Mouse (Mus musculus) right cerebral cortex, adult 2 months (tissue): ENCODE measurements around the gene Ccdc157.
A peak's percentile ranks its signal among the peaks of the same experiment; 100 is the strongest.
"Not testable (repeated sequence)": the region's sequence is repeated elsewhere in the genome, so short reads cannot be mapped to it uniquely, and the experiment has no call there.

Experiments used
- DNase-seq, 2 experiments: peaks; one replicate each; pipeline ENCODE4 v3.0.0; 2021 to 2022; ENCODE audit warnings: low spot score in 2 of 2

The Ccdc157 gene

GRCm38 (mm10) chr11:4133450-4133849 lies 26.6 kb downstream of the Ccdc157 start:
- DNase-seq = no peak

DNA sequence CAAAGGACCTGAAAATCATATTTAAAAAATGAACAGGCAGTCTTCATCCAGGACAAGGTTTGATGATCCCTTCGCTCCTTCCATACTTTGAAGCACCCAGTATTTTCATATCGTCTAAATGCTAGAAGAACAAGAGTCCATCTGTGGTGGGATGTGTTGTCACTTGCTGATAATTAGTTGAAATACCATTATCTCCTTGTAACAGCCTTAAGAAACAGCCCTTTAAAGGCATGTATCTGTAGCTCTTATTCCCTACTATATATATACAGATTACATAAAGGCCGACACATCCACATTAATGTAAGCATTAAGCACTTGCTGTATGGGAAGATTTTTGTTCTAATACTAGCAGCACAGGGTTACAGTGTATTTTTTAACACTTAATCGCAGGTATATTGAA lies 31.6 kb downstream of the Ccdc157 start:
- DNase-seq = not testable (repeated sequence)

- no peak for DNase-seq
These were observed 33.0 kb downstream of the Ccdc157 start for GRCm38 (mm10) chr11:4127059-4127458.

DNA sequence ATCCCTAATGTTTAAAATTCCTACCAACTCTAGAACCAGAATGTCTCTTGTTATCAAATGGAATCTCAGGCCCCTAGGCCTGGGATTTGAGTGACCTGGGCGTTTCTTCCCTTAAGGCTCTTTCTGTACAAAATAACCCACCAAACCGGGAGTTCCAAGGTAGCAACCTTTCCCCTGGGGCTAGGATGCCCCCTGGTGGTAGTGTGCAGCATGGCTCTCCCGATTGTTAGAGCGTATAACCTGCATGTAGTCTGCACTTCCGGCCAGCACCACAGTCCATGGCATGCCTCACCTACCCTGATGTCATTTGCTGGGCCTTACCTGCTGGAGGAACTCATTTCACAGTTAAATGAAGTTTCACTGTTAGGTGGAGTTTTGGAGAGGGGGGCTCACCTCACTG lies 36.2 kb downstream of the Ccdc157 start:
- DNase-seq = peak; percentile 34 to 54

DNA sequence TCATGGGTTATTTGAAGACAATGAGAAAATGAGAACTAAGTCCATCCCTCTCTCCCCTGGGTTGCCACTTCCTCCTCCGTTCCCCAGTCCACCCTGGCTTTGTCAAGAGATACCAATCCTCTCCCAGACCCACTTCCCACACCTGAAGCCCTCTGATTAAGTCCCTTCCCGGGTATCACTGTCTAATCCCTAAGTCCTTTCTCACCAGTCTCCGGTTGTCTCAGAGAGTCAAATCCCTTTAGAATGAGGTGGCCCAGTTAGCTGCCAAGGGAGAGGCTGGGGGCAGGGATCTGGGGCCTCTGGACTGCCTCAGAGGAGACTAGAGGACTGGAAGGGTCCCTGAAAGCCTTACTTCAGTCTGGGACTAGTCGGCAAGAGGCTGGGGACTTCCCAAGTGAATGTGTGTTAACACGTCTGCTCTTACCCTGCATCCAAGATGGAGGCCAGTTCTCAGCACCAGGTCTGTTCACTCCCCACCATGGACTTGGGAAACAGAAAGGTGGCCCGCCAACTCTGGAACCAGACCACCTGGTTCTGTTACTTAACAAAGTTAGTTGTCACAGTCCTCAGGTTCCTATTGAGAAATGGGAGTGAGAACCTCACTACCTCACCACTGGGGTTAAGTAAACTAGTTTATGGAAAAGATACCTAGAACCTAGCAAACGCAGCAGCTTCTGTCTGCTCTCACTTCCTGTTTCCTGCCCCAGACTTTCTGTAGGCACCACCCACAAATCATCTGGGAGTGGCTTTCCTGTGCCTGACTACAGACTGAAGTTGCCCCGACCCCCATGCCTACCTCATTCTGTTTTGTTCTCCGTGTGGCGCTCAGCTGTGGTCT lies 37.1 kb downstream of the Ccdc157 start, which contains the start of gene Sec14l2:
Gene Sec14l2, minus strand, starts transcription at position 674 of the 838 bp plus-strand sequence.
- no peak for DNase-seq

DNA sequence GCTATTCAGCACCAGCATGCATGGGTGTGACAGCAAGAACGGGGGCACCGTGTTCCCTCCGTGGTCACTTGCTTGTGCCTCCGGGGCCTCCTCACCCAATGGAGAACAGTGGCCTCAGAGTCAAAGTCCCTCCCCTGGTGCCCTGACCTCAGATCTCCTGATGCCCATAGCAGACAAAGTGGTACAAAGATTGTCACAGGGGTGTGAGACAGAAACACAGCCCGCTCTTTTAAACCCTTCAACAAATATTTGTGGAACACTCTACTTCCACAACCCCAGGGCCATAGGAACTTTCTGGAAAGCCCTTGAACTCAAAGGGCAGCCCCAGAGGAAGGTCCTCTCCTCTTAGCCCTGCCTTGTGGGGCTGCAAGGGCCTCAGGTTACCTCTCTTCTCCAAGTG lies 37.9 kb downstream of the Ccdc157 start:
- DNase-seq = no peak

GRCm38 (mm10) chr11:4121691-4122090 lies 38.4 kb downstream of the Ccdc157 start:
- DNase-seq = no peak

DNA sequence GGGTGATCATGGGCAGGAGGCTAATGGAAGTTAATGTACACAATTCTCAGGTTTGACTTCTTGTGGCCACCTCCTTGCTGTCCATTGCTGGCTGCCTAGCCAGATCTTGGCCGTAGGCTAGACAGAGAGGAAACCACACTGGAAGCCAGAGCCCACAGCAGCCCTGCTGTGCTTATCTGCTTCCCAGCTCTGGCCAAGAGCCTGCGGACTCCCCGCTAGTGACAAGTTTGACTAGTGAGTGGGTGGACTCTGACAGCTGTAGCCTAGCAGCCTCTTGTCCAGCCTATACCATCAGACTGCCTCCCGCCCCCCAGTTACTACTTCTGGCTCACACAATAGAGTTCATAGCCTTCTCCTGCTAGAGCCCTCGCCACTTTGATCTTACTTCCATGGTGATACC lies 40.5 kb downstream of the Ccdc157 start:
- no peak for DNase-seq

DNA sequence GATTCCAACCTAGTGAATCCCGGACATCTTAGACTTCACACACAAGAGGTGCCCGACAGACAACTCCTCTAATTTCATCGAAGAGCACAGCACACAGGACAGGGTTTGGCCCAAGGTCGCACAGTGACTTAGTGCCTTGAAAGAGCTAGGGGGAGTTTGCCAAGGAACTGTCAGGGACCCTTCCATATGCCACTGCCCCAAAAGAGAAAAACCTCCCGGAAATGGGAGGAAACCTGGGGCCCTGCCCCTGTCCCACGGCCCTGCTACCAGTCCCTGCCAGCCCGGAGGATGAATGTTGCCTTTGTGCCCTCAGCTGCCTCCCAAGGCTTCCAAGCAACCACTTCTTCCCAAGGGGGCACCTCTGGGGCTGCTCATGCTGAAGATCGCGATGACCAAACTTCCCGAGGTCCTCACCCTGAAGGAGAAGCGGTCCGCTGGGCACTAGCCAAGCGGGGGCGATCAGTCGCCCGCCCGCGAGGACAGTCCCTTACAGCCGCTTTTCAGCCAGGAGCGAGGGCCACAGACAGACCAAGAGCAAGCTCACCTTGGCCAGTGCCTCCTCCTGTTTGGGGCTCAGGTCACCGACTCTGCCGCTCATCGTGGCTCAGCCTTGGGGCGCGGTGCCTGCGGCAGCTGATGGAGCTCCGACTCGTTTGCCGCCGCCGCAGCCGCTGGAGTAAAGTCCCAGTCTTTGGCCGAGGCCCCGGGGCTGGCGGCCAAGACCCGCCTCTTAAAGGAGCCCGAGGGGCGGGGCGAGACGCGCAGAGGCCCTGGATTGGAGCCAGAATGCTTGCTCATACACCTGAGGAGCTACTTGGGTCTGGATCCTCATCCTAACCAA lies 41.8 kb downstream of the Ccdc157 start:
- DNase-seq = peak; percentile 82 to 86

DNA sequence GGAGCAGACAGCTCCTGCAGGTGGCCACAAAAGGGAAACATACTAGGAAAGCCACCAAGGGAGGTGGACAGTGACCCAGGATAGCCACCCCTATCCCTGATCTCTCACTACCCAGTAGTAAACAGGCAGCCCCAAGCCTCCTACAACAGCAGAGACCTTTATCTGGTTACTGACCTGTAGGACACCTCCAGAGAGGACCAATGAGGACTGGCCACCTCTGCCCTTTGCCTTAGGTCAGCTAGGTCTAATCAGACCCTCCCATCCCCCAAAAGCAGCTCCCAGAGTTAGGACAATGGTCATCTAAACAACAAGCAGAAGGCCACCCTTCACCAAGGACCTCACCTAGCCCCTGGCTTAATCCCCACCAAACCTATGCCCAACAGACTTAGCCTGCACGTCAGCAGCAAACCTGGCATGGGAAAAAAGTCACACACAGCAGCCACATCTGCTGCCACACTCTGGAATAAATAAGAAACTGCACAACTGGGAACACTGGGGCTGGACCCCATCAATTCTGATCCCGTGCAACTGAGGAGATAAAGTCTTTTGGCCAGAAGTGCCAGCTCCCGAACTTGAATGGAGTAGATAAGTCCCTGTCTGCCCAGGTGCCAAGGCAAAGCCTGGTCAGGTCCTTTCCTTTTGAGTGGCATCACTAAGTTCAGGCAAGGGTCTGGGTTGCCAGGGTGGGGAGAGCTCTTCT lies 42.6 kb downstream of the Ccdc157 start:
- DNase-seq = peak in 1 of 2 experiments; percentile 43

- DNase-seq = peak in 1 of 2 experiments; percentile 77
These were observed 43.5 kb downstream of the Ccdc157 start for GRCm38 (mm10) chr11:4116458-4117141.

DNA sequence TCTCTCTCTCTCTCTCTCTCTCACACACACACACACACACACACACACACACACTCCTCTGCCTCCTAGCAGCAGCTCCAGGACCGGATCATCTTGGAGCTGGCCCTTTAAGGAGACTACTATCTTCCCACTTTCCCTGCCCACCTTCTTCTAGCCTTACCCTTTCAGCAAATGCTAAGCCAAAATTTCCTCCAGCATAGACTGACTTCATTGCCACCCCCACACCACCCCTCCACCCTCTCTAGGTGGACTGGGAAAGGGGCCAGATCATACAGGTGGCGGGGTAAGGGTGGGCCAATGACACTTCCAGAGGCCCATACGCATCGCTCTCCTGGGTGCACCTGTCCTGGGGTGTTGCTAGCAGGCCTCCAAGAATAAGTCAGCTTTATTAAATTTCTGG lies 44.7 kb downstream of the Ccdc157 start:
- DNase-seq = peak in 1 of 2 experiments; percentile 46

DNA sequence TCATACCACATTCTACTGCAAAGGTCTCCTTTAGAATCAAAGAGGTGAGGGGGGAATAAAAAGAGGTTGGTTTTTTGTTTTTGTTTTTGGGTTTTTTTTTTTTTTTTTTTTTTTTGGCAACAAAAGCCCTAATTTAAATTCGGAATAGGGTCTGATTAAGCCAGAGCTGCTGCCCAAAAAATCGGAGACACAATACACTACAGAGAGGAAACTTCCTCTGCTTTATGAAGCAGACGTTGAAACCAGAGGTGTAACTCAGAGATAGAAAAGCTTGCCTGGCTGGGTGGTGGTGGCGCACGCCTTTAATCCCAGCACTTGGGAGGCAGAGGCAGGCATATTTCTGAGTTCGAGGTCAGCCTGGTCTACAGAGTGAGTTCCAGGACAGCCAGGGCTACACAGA lies 45.6 kb downstream of the Ccdc157 start:
- DNase-seq = not testable (repeated sequence)

DNA sequence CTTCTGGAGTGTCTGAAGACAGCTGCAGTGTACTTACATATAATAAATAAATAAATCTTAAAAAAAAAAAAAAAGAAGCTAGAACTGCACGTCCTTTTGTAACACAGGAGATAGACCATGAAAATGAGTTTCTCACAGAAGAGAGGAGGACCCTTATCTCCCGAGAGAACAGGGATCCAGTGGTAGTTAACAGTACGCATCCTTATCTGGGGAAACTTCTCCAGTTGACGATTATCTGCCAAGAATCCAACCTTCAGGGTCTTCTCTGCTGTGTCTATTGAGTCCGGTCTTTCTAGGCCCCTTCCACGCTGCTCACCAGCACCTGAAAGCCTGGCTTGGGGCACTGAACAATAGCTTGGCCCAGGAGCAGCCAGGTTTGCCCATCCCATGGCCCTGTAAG lies 46.1 kb downstream of the Ccdc157 start:
- no peak for DNase-seq

DNA sequence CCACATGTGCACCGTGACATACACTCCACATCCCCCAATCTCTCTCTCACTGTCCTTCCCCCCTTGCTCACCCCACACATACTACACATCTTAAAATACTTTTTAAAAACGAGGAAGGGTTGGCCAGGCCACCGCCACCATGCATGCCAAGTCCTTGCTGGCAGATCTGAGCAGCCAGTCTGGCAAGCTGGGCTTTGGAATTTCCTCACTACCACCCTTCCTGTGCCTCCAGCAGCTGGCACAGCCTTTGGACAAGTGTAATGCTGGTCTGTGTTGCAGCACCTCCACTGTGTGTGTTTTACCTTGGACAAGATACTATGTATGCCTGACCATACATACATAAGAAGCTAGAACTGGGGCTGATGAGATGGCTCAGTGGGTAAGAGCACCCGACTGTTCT lies 46.6 kb downstream of the Ccdc157 start:
- DNase-seq = no peak

GRCm38 (mm10) chr11:4112861-4113260 lies 47.2 kb downstream of the Ccdc157 start:
- DNase-seq = no peak

DNA sequence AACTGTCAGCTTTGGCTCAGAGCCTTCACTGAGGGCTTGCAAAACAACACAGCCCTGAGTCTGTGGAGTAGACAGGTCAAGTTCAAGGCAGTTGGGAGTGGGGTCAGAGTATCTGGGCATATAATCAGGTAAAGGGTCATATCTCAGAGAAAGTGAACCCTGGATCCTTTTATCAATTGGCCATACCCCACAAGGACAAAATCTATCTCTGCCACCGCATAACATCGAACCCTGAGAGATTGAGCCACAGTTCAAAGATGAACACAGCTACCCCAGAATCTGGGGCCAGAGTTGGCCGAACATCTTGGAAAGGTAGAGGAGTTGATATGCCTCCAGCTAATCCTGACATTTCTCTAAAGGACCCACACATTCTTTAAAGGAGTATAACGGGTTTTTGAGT lies 48.1 kb downstream of the Ccdc157 start:
- DNase-seq = no peak

DNA sequence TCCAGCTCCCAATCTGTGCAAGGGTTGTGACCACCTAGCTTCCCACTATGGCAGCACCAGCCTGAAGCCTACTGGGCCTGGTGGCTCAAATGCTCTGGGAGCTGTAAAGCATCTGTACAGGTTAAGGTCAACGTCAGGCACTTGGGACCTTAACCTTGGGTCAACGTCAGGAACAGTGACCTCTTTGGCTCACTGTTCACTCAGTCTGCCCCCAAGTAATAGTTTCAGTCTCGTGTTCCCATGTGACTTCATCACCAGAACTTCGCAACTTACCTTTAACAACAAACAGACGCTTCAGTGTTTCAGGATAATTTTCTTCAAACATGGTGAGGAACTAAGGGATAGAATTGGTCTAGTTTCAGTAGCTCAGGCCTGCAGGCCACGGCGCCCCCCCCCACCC lies 51.4 kb downstream of the Ccdc157 start:
- DNase-seq = no peak

GRCm38 (mm10) chr11:4107901-4108300 lies 52.2 kb downstream of the Ccdc157 start:
- DNase-seq = not testable (repeated sequence)

GRCm38 (mm10) chr11:4105444-4105843 lies 54.6 kb downstream of the Ccdc157 start:
- peak; percentile 61 to 67 for DNase-seq

DNA sequence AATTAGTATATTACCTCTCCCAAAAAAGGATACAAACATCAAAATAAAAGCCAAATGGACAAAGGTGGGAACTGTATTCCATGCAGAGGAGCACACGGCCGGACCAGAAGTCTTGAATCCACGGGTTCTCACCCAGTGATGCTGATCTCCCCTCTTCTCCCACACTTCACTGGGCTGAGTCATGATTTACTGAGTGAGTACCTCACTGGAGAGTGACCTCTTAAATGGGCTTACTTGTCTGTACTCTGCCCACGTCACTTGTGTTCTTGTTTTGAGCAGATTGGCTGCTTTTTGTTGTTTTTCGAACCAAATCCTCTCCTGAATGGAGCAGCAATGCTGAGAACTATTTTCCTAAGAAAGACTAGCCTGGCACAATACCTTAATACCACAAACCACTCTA lies 55.1 kb downstream of the Ccdc157 start:
- no peak for DNase-seq
